Mouse (Mus musculus) thymus, adult 2 months (tissue): ENCODE results near the gene Sema3a. TPM values are rescaled to one million over a fixed set of nuclear protein-coding genes. Genes with fewer than 3 reads are reported as not detected.

Experiments
- DNase-seq: peaks from one replicate; pipeline ENCODE4 v3.0.0; 2021
- H3K27ac ChIP-seq: fragments of 200-500 bp; 2 replicates; pipeline ENCODE4 v1.5.1; 2012; ENCODE audit warnings: low read length, control low read depth; ENCODE audit not compliant: control insufficient read depth, insufficient read depth
- H3K27me3 ChIP-seq: fragments of 200-500 bp; 2 replicates; pipeline ENCODE4 v1.6.1; 2012; ENCODE audit warnings: mild to moderate bottlenecking, low read length, moderate library complexity, mixed read lengths; ENCODE audit not compliant: control insufficient read depth, insufficient read depth
- H3K36me3 ChIP-seq: fragments of 200-500 bp; 2 replicates; pipeline ENCODE4 v1.6.1; 2012; ENCODE audit warnings: mild to moderate bottlenecking, low read length, moderate library complexity; ENCODE audit not compliant: control insufficient read depth, insufficient read depth
- H3K4me1 ChIP-seq: fragments of 200-500 bp; replicated peaks from 2 replicates; pipeline ENCODE4 v1.6.1; 2012; ENCODE audit warnings: low read length; ENCODE audit not compliant: control insufficient read depth, insufficient read depth
- H3K4me3 ChIP-seq: fragments of 200-500 bp; 2 replicates; pipeline ENCODE4 v1.5.1; 2012; ENCODE audit warnings: mild to moderate bottlenecking, low read length, control low read depth, moderate library complexity; ENCODE audit not compliant: control insufficient read depth, insufficient read depth
- CTCF ChIP-seq: fragments of 200-500 bp; IDR thresholded peaks from 2 replicates; pipeline ENCODE4 v1.5.1; 2012; ENCODE audit warnings: mild to moderate bottlenecking, control low read depth, low read length, moderate library complexity, borderline replicate concordance; ENCODE audit not compliant: control insufficient read depth, poor library complexity, insufficient read depth; ENCODE audit errors: extremely low read depth
- POLR2A ChIP-seq: fragments of 200-500 bp; IDR thresholded peaks from 2 replicates; pipeline ENCODE4 v1.6.1; 2012; ENCODE audit warnings: mild to moderate bottlenecking, low read length, control low read depth, moderate library complexity; ENCODE audit not compliant: control insufficient read depth, poor library complexity, insufficient read depth; ENCODE audit errors: extremely low read depth
- WGBS: fragments of 180-500 bp; shearing (Covaris S2); methylation state at CpG from one replicate; pipeline ENCODE4 v1.1.7; 2018; 5-methylcytosine and 5-hydroxymethylcytosine counted together
- polyA plus RNA-seq: library from polyadenylated mRNA; depleted of rRNA; stranded (reverse); fragments of >200 nt; gene quantifications from 2 replicates; pipeline ENCODE4 v1.2.3, GENCODE M21; 2012

The Sema3a gene
- polyA plus RNA-seq, 1 experiment: 0.34 TPM

- H3K4me1 ChIP-seq: no peaks in the 10 kb centered on the region
- WGBS: 57% methylated on average over 3 of the region's 3 CpGs
- no peaks in the 10 kb centered on the region for H3K36me3 ChIP-seq
- no peak overlapping the region for H3K27ac ChIP-seq
- no peak overlapping the region for H3K4me3 ChIP-seq
- no peak for DNase-seq
- H3K27me3 ChIP-seq: no peaks in the 10 kb centered on the region
- TF ChIP-seq POLR2A: no peak
- TF ChIP-seq CTCF: no peak
Measured at GRCm38 (mm10) chr5:13525597-13525996, 400.4 kb downstream of the Sema3a start.

- Histone ChIP-seq H3K4me3 (no peak overlapping the region), H3K4me1 (no peaks in the 10 kb centered on the region), H3K27ac (no peak overlapping the region), H3K36me3 (no peaks in the 10 kb centered on the region), H3K27me3 (no peaks in the 10 kb centered on the region)
- 4% methylated on average over 7 of the region's 7 CpGs for WGBS
- DNase-seq: no peak
- TF ChIP-seq CTCF (no peak), POLR2A (no peak)
Measured at GRCm38 (mm10) chr5:13527037-13527464, 401.8 kb downstream of the Sema3a start.

GRCm38 (mm10) chr5:13529226-13529625, 404.0 kb downstream of the Sema3a start:
- no peaks in the 10 kb centered on the region for H3K4me1 ChIP-seq
- TF ChIP-seq CTCF: no peak

GRCm38 (mm10) chr5:13547472-13548209, 422.4 kb downstream of the Sema3a start:
- DNase-seq: no peak
- TF ChIP-seq CTCF (no peak), POLR2A (no peak)
- Histone ChIP-seq H3K36me3 (no peaks in the 10 kb centered on the region), H3K4me1 (no peaks in the 10 kb centered on the region), H3K27ac (no peak overlapping the region), H3K27me3 (no peaks in the 10 kb centered on the region), H3K4me3 (no peak overlapping the region)
- WGBS: 75% methylated on average over 2 of the region's 2 CpGs

More at GRCm38 (mm10) chr5:13529226-13529625, 404.0 kb downstream of the Sema3a start:
- Histone ChIP-seq H3K4me3 (no peak overlapping the region), H3K27ac (no peak overlapping the region), H3K27me3 (no peaks in the 10 kb centered on the region), H3K36me3 (no peaks in the 10 kb centered on the region)
- 90% methylated on average over 4 of the region's 4 CpGs for WGBS
- no peak for DNase-seq

GRCm38 (mm10) chr5:13548210-13548554, 423.0 kb downstream of the Sema3a start:
- TF ChIP-seq CTCF (no peak), POLR2A (no peak)
- H3K4me1 ChIP-seq: no peaks in the 10 kb centered on the region
- H3K27ac ChIP-seq: no peak overlapping the region
- H3K36me3 ChIP-seq: no peaks in the 10 kb centered on the region
- H3K27me3 ChIP-seq: no peaks in the 10 kb centered on the region
- H3K4me3 ChIP-seq: no peak overlapping the region
- no peak for DNase-seq
- WGBS: 70% methylated on average over 1 of the region's 1 CpGs

- Histone ChIP-seq H3K4me1 (no peaks in the 10 kb centered on the region), H3K27ac (no peak overlapping the region), H3K4me3 (no peak overlapping the region), H3K36me3 (no peaks in the 10 kb centered on the region), H3K27me3 (no peaks in the 10 kb centered on the region)
- TF ChIP-seq CTCF (no peak), POLR2A (no peak)
- WGBS: 89% methylated on average over 5 of the region's 5 CpGs
- no peak for DNase-seq
Measured at GRCm38 (mm10) chr5:13549080-13549479, 423.9 kb downstream of the Sema3a start.

GRCm38 (mm10) chr5:13550953-13551352, 425.7 kb downstream of the Sema3a start:
- Histone ChIP-seq H3K4me1 (no peaks in the 10 kb centered on the region), H3K27me3 (no peaks in the 10 kb centered on the region), H3K4me3 (no peak overlapping the region), H3K36me3 (no peaks in the 10 kb centered on the region), H3K27ac (no peak overlapping the region)
- no peak for DNase-seq
- 89% methylated on average over 1 of the region's 1 CpGs for WGBS
- TF ChIP-seq CTCF (no peak), POLR2A (no peak)
